Mouse (Mus musculus) bone marrow, adult 2 months (tissue): ENCODE measurements around the gene Stk35.

Source experiments
- CTCF ChIP-seq: fragments of 200-500 bp; IDR thresholded peaks from 2 replicates; pipeline ENCODE4 v1.5.1; 2011; ENCODE audit warnings: low read length, control low read depth; ENCODE audit not compliant: control insufficient read depth, insufficient read depth
- POLR2A ChIP-seq: fragments of 200-500 bp; IDR thresholded peaks from 2 replicates; pipeline ENCODE4 v1.6.1; 2011; ENCODE audit warnings: low read depth, mild to moderate bottlenecking, control low read depth, low read length, borderline replicate concordance; ENCODE audit not compliant: control insufficient read depth

GRCm38 (mm10) chr2:129864958-129865357 is 64.6 kb downstream of the Stk35 start:
- TF ChIP-seq POLR2A: no peak
- no peak for TF ChIP-seq CTCF
